Mouse (Mus musculus): ENCODE data around the gene Dand5. TPM values are rescaled to one million over a fixed set of nuclear protein-coding genes. Genes with fewer than 3 reads are reported as not detected.

Gene Dand5
- polyA plus RNA-seq, 1 experiment: 1.8 TPM

GRCm38 (mm10) chr8:84778638-84779380 lies 43.8 kb downstream of the Dand5 start:
- WGBS: 91% methylated on average over 11 of the region's 11 CpGs
- no peak for TF ChIP-seq POLR2A (IDR thresholded peaks at IDR 0.05; ENCODE audit: low read depth, low read length)
- DNase-seq (ENCODE audit: low read depth in 1 of 2, low spot score in 2 of 2): no peak

GRCm38 (mm10) chr8:84777899-84778637 lies 44.6 kb downstream of the Dand5 start:
- no peak overlapping the region for H3K4me3 ChIP-seq (ENCODE audit: extremely low read depth, insufficient read depth, insufficient read length)
- H3K4me1 ChIP-seq (ENCODE audit: control insufficient read depth, insufficient read depth, insufficient read length): no peaks in the 10 kb centered on the region; the same call in none of the 2 replicates
- no peak for DNase-seq (ENCODE audit: low read depth in 1 of 2, low spot score in 2 of 2)
- no peaks in the 10 kb centered on the region for H3K36me3 ChIP-seq (ENCODE audit: control insufficient read depth, insufficient read depth, low read length)
- WGBS: 87% methylated on average over 10 of the region's 10 CpGs
- no peak for TF ChIP-seq CTCF (IDR thresholded peaks at IDR 0.05; ENCODE audit: extremely low read depth, insufficient read depth, insufficient read length, insufficient replicate concordance)
- TF ChIP-seq POLR2A (IDR thresholded peaks at IDR 0.05; ENCODE audit: low read depth, low read length): no peak
- H3K27ac ChIP-seq (ENCODE audit: insufficient read depth, low read length): no peak overlapping the region
- peaks cover 4% of the 10 kb centered on the region; the same call in 1 of the 2 replicates for H3K27me3 ChIP-seq (ENCODE audit: control insufficient read depth, insufficient read depth, low read length)

More at GRCm38 (mm10) chr8:84778638-84779380, 43.8 kb downstream of the Dand5 start:
- Histone ChIP-seq H3K27me3 (ENCODE audit: control insufficient read depth, insufficient read depth, low read length) (peaks cover 3% of the 10 kb centered on the region; the same call in 1 of the 2 replicates), H3K36me3 (ENCODE audit: control insufficient read depth, insufficient read depth, low read length) (no peaks in the 10 kb centered on the region), H3K4me3 (ENCODE audit: extremely low read depth, insufficient read depth, insufficient read length) (no peak overlapping the region), H3K27ac (ENCODE audit: insufficient read depth, low read length) (no peak overlapping the region; the same call in 1 of the 2 replicates), H3K4me1 (ENCODE audit: control insufficient read depth, insufficient read depth, insufficient read length) (no peaks in the 10 kb centered on the region; the same call in none of the 2 replicates)

GRCm38 (mm10) chr8:84776569-84776968 lies 46.1 kb downstream of the Dand5 start:
- Histone ChIP-seq H3K4me1 (ENCODE audit: control insufficient read depth, insufficient read depth, insufficient read length) (peaks cover 2% of the 10 kb centered on the region), H3K27ac (ENCODE audit: insufficient read depth, low read length) (no peak overlapping the region), H3K4me3 (ENCODE audit: extremely low read depth, insufficient read depth, insufficient read length) (no peak overlapping the region), H3K27me3 (ENCODE audit: control insufficient read depth, insufficient read depth, low read length) (peaks cover 4% of the 10 kb centered on the region; the same call in 1 of the 2 replicates), H3K36me3 (ENCODE audit: control insufficient read depth, insufficient read depth, low read length) (no peaks in the 10 kb centered on the region)
- TF ChIP-seq POLR2A (IDR thresholded peaks at IDR 0.05; ENCODE audit: low read depth, low read length) (no peak), CTCF (IDR thresholded peaks at IDR 0.05; ENCODE audit: extremely low read depth, insufficient read depth, insufficient read length, insufficient replicate concordance) (no peak)
- no peak for DNase-seq (ENCODE audit: low read depth in 1 of 2, low spot score in 2 of 2)
- WGBS: 86% methylated on average over 1 of the region's 1 CpGs

GRCm38 (mm10) chr8:84775621-84776113 lies 47.0 kb downstream of the Dand5 start:
- no peak for DNase-seq (ENCODE audit: low read depth in 1 of 2, low spot score in 2 of 2)
- TF ChIP-seq POLR2A (IDR thresholded peaks at IDR 0.05; ENCODE audit: low read depth, low read length) (no peak), CTCF (IDR thresholded peaks at IDR 0.05; ENCODE audit: extremely low read depth, insufficient read depth, insufficient read length, insufficient replicate concordance) (no peak)
- Histone ChIP-seq H3K4me1 (ENCODE audit: control insufficient read depth, insufficient read depth, insufficient read length) (peaks cover 2% of the 10 kb centered on the region), H3K4me3 (ENCODE audit: extremely low read depth, insufficient read depth, insufficient read length) (no peak overlapping the region), H3K36me3 (ENCODE audit: control insufficient read depth, insufficient read depth, low read length) (no peaks in the 10 kb centered on the region), H3K27ac (ENCODE audit: insufficient read depth, low read length) (0 out of 2 replicates have a peak overlapping the region, but pooled peaks have one; percentile 22), H3K27me3 (ENCODE audit: control insufficient read depth, insufficient read depth, low read length) (peaks cover 4% of the 10 kb centered on the region; the same call in 1 of the 2 replicates)
- 52% methylated on average over 7 of the region's 7 CpGs for WGBS

GRCm38 (mm10) chr8:84775105-84775591 lies 47.5 kb downstream of the Dand5 start:
- H3K27ac ChIP-seq (ENCODE audit: insufficient read depth, low read length): peak overlapping the region; percentile 22; the same call in 1 of the 2 replicates

GRCm38 (mm10) chr8:84774473-84774911 lies 48.1 kb downstream of the Dand5 start:
- Histone ChIP-seq H3K4me1 (ENCODE audit: control insufficient read depth, insufficient read depth, insufficient read length) (peaks cover 2% of the 10 kb centered on the region), H3K4me3 (ENCODE audit: extremely low read depth, insufficient read depth, insufficient read length) (no peak overlapping the region), H3K27ac (ENCODE audit: insufficient read depth, low read length) (peak overlapping the region; percentile 10; the same call in 1 of the 2 replicates), H3K36me3 (ENCODE audit: control insufficient read depth, insufficient read depth, low read length) (no peaks in the 10 kb centered on the region), H3K27me3 (ENCODE audit: control insufficient read depth, insufficient read depth, low read length) (peaks cover 4% of the 10 kb centered on the region; the same call in 1 of the 2 replicates)
- DNase-seq (ENCODE audit: low read depth in 1 of 2, low spot score in 2 of 2): no peak
- 15% methylated on average over 10 of the region's 10 CpGs for WGBS
- no peak for TF ChIP-seq CTCF (IDR thresholded peaks at IDR 0.05; ENCODE audit: extremely low read depth, insufficient read depth, insufficient read length, insufficient replicate concordance)

More at GRCm38 (mm10) chr8:84775105-84775591, 47.5 kb downstream of the Dand5 start:
- Histone ChIP-seq H3K36me3 (ENCODE audit: control insufficient read depth, insufficient read depth, low read length) (no peaks in the 10 kb centered on the region), H3K4me3 (ENCODE audit: extremely low read depth, insufficient read depth, insufficient read length) (no peak overlapping the region), H3K4me1 (ENCODE audit: control insufficient read depth, insufficient read depth, insufficient read length) (peaks cover 2% of the 10 kb centered on the region), H3K27me3 (ENCODE audit: control insufficient read depth, insufficient read depth, low read length) (peaks cover 4% of the 10 kb centered on the region; the same call in 1 of the 2 replicates)
- 20% methylated on average over 13 of the region's 13 CpGs for WGBS
- TF ChIP-seq POLR2A (IDR thresholded peaks at IDR 0.05; ENCODE audit: low read depth, low read length): no peak
- TF ChIP-seq CTCF (IDR thresholded peaks at IDR 0.05; ENCODE audit: extremely low read depth, insufficient read depth, insufficient read length, insufficient replicate concordance): no peak
- no peak for DNase-seq (ENCODE audit: low read depth in 1 of 2, low spot score in 2 of 2)

Measured in spleen, adult 2 months (tissue).